Mouse (Mus musculus) kidney, adult 8-10 months (tissue): ENCODE measurements at regions not wholly inside any gene's neighbourhood (a gene's known extent, or its start where the extent isn't known, plus 50 kb on each side); places are given as distances from the start of the nearest gene placed in this dataset.
A peak's percentile ranks its signal among the peaks of the same experiment; 100 is the strongest.

Experiments used
- DNase-seq, 2 experiments: peaks; one replicate each; pipeline ENCODE4 v3.0.0; 2022

DNA sequence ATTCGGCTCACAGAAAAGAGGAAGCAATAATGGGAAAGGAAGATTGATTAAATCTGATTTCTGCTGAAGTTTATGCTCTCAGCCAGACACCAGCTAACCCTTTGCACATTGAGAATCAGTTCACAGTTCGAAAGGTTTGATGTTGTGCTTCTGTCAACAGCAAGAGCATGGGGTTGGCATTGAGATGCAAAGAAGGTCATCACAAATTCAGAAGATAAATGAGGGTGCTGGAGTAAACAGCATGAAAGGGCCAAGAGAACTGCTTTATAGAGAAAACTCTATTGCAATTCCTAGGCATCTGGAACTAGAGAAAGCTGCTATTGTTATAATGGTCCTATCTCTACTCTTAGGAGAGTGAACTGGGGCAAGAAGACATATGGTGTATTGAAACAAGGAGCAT, 250.8 kb downstream of the Rab38 start:
- DNase-seq: no peak

DNA sequence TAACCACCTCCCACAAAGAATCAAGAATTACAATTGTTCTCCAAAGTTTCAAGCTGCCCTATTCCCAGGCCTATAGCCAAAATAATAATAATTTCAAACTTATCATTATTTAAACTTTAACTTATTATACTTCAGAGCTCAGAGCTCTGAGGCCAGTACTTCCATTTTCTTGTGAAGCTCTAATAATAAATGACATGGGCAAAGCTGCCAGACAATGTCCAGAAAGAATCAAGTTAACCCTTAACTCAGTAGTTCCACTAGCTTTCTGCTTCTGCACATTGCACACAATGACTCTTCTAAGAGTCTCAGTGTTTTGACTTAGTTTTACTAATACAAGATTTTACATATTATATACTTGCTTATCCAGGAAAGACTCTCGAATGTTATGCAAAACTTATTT, 291.0 kb downstream of the Rab38 start:
- peak in 1 of 2 experiments; percentile 11 for DNase-seq

DNA sequence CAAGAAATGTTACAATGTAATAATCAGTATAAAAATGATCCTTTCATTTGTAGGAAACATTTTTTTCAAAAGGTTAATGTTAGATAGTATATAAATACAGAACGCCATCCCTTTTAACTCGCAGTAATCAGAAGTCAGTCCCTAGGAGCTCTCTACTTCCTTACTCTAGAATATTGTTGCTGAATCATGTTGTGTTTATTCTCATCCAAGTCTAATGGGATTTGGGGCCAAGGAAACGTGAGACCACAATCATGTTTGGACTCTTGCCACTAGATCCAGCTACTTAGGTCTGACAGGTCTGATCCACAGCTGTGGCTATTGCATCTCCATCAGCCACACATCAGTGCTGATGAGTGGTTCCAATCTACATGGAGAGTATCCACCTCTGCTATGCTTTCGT, 304.4 kb downstream of the Rab38 start:
- DNase-seq: no peak

DNA sequence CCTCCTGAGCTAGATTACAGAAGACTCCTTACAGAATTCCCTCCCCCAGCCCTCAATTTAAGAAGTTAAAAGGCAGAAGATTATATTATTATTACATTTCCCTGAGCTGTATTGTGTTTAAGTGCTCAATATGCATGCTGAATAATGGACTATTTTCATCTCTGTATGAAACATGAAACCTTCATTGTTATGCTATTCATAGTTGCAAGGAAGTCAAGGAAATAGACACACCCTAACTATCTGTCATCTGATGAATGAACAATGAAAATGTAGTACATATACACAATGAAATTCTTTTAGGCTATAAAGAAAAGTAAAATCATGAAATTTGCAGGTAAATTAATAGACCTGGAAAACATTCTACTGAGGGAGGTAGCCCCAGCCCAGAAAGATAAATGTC, 305.7 kb downstream of the Rab38 start:
- no peak for DNase-seq

DNA sequence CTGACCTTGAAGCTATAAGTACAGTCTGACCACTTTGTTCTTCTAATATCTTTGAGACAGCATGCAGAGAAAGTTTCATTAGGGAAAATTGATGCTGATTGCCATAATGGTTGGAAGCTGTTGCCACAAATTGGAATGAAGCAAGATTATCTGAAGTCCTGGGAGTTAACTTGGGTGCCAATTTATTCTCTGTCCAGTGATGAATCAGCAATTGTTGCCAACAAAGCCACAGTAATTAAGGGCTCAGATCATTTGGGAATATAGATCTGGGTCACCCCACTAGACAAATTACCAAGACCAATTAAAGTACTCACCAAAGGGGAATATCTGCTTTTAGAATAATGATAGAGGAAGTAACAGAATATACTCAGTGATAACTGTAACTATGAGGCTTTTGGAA, 347.3 kb downstream of the Rab38 start:
- no peak for DNase-seq

DNA sequence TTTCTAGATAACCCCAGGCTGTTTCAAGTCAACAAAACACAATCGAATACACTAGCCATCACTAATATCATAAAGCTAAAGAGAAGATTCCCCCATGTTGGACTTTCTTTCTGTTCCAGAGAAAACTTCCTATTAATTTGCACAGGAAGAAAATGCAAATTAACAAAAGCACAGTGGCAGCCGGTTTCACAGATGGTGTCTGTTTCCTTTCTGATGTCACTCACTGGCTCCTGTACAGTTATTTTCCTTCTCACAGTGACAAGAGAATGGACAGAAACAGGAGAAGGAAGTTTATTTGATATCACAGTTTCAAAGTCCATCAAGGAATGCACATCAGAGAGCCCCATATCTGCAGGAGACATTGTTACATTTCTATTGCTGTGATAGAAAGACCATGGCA, 352.8 kb downstream of the Rab38 start:
- no peak for DNase-seq

DNA sequence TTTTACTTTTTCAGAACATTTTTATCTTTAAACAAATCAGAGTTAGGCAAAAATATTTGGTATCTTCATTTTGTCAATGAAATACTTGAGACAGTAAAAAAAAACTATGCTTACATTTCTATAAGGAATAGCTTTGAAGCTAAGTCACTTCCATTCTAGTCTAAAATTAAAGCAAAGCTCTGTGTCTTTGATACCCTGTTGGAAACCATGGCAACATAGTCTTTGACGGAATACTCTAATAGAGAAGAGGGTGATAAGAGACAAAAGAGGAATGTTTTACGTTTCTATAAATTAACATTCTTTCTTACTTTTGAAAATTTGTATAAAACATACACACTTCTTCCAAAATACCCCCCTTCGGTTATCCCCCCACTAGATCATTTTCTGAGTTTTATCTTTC, 378.1 kb downstream of the Rab38 start:
- no peak for DNase-seq

DNA sequence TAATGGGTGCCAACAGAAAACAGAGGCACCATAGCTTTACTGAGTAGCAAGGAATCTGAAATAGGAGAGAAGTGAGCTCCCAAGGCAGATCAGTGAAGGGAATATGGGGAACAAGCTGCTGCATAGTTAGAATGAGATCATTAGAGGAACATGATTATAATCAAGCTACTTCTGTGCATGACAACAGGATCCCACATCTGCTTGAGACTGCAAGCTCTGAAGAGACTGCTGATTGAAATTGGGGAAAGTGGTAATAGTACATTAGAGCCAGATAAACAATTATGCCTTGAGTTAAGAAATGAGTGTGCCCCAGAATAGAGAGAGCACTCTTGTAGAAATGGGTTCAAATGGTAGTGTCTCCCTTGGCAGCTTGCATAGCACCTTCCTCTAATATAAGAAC, 380.1 kb downstream of the Rab38 start:
- no peak for DNase-seq

DNA sequence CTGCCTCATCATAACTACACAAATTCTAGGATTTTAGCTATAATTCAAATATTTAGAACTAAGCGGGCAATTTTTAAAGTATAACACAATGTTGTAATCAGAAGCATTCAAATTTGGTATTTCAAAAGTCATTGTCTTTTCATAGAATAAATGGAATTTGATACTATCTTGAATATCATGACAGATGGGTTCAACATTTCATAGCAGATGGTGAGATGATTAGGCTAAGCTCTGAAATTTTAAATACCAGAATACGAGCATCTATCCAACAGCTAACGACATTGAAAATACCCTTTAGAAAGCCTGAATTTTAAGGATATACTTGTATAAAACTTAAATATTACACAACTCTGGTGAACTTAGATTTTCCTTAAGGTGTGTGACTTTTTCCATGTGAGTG, 390.1 kb downstream of the Rab38 start:
- DNase-seq: no peak

DNA sequence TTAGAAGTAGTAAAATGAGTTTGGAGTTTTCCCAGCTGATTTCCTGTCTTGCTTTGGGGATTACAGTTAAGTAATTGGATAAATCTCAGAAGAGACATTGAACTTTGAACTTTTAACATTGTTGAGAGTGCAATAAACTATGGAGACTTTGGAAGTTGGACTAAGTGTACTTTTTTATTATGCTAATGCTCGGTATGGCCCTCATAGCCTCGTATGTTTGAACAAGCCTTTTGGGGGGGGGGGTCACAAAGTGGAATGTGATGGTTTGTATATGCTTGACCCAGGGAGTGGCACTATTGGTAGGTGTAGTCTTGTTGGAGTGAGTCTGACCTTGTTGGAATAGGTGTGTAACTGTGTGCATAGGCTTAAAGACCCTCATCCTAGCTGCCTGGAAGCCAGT, 396.4 kb downstream of the Rab38 start:
- DNase-seq: no peak

DNA sequence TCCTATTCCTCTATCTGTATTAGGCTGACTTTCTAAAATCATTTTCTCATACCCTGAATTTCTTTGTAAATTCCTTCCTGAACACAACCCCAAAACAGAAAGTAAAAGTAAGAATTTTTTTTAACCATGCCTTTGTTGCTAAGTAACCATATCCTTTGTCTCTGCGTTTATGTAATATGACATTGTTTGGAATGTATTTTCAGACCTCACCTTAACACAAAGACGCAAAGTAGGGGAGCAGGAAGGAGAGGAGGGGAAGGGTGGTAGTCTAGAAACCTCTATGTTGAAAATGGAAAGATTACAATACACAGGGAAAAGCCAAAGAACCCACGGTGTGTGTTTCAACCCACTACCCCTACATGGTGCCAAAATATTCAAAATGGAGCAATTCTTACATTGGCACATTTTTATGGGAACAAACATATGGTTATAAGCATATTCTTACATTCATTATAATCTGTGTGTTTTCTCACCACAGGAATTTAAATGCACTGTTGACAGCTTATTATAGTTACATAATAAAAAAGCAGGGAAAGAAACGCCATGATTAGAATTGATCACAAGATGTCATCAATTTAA, 418.0 kb downstream of the Rab38 start:
- DNase-seq: no peak
